Mouse (Mus musculus) limb, embryonic 15.5 days (tissue): Measurements from ENCODE around the gene Klf3. TPM values are rescaled to one million over a fixed set of nuclear protein-coding genes. Genes with fewer than 3 reads are reported as not detected.

Source experiments
- ATAC-seq: fragments of 200-750 bp; cut with Nextera tagmentation; 2 replicates; pipeline ENCODE4 v1.8.0; 2017; ENCODE audit warnings: low read depth, moderate TSS enrichment; ENCODE audit not compliant: insufficient number of reproducible peaks, low FRiP score, low TSS enrichment
- H3K27ac ChIP-seq: fragments of 300-500 bp; sonication (generic); 2 replicates; pipeline ENCODE4 v1.5.1; 2015; ENCODE audit warnings: moderate library complexity, mild to moderate bottlenecking, inconsistent platforms
- H3K27me3 ChIP-seq: fragments of 300-500 bp; sonication (generic); 2 replicates; pipeline ENCODE4 v1.6.1; 2015; ENCODE audit warnings: inconsistent platforms
- H3K36me3 ChIP-seq: fragments of 300-500 bp; sonication (generic); 2 replicates; pipeline ENCODE4 v1.6.1; 2015; ENCODE audit warnings: inconsistent platforms
- H3K4me1 ChIP-seq: fragments of 300-500 bp; sonication (generic); 2 replicates; pipeline ENCODE4 v1.6.1; 2015; ENCODE audit warnings: inconsistent platforms
- H3K4me2 ChIP-seq: fragments of 300-500 bp; sonication (generic); 2 replicates; pipeline ENCODE4 v1.6.1; 2015; ENCODE audit warnings: mild to moderate bottlenecking, inconsistent platforms
- H3K4me3 ChIP-seq: fragments of 300-500 bp; sonication (generic); 2 replicates; pipeline ENCODE4 v1.5.1; 2015; ENCODE audit warnings: mild to moderate bottlenecking, inconsistent platforms
- H3K9ac ChIP-seq: fragments of 300-500 bp; sonication (generic); 2 replicates; pipeline ENCODE4 v1.6.1; 2015; ENCODE audit warnings: inconsistent platforms
- H3K9me3 ChIP-seq: fragments of 300-500 bp; sonication (generic); 2 replicates; pipeline ENCODE4 v1.6.1; 2016; ENCODE audit warnings: inconsistent platforms
- WGBS: fragments of 180-500 bp; shearing (Covaris S2); methylation state at CpG from one replicate; pipeline ENCODE4 v1.1.7; 2015; 5-methylcytosine and 5-hydroxymethylcytosine counted together
- polyA plus RNA-seq: library from polyadenylated mRNA; unstranded; fragments of >200 nt; fragmentation: Nextera tagmentation; extraction: Ambion mirVana; gene quantifications from 2 replicates; pipeline ENCODE4 v1.2.1, GENCODE M21; 2015

The Klf3 gene
- polyA plus RNA-seq, 1 experiment from 2014 or later, result 86.7 TPM

DNA sequence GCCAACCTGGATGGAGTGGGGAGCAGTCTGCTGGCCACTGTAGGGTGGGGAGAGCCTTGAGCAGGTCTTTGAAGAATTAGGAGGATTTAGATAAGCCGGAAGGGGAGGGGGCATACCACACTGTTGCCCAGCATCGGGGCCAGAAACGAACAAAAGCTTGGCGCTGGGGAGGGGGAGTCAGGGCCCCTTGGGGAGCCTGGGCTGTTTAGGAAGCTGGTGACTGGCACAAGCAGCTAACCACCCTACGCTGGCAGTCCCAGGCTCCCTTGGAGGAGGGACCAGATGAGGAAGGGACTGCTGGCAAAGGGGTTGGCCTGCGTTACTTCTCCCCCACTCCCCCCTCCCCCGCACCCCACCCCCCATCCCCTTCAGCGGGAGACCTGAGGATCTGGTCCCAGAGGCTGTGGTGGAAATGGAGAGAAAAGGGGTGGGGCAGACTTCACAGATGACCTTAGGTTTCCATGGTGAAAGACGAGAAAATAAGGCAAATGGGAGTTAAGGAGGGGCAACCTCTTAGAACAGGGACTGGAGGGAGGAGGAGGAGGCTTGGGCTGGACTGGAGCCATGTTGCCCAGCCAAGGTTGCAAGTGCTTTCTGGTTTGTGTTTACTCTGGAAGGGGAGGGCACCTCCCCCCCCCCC lies 7.8 kb downstream of the Klf3 start:
- peaks cover 66% of the 10 kb centered on the region for H3K4me1 ChIP-seq
- H3K9me3 ChIP-seq, result no peaks in the 10 kb centered on the region
- no peaks in the 10 kb centered on the region for H3K36me3 ChIP-seq
- 16% methylated on average over 9 of the region's 9 CpGs for WGBS
- H3K27ac ChIP-seq, result peak overlapping the region; percentile 79
- 0 out of 2 replicates have a peak overlapping the region, but pooled peaks have one; percentile 9 for H3K4me3 ChIP-seq
- ATAC-seq, result peak; percentile 22
- no peak overlapping the region for H3K9ac ChIP-seq
- peak overlapping the region; percentile 33 for H3K4me2 ChIP-seq
- H3K27me3 ChIP-seq, result no peaks in the 10 kb centered on the region

- Histone ChIP-seq H3K36me3 (no peaks in the 10 kb centered on the region), H3K9me3 (no peaks in the 10 kb centered on the region), H3K27me3 (no peaks in the 10 kb centered on the region), H3K4me2 (peak overlapping the region; percentile 33), H3K27ac (peak overlapping the region; percentile 79), H3K4me1 (peaks cover 65% of the 10 kb centered on the region), H3K4me3 (peak overlapping the region; percentile 9), H3K9ac (no peak overlapping the region)
- ATAC-seq, result peak; percentile 81
- 9% methylated on average over 14 of the region's 14 CpGs for WGBS
Observed at GRCm38 (mm10) chr5:64811500-64812123, 8.4 kb downstream of the Klf3 start.

DNA sequence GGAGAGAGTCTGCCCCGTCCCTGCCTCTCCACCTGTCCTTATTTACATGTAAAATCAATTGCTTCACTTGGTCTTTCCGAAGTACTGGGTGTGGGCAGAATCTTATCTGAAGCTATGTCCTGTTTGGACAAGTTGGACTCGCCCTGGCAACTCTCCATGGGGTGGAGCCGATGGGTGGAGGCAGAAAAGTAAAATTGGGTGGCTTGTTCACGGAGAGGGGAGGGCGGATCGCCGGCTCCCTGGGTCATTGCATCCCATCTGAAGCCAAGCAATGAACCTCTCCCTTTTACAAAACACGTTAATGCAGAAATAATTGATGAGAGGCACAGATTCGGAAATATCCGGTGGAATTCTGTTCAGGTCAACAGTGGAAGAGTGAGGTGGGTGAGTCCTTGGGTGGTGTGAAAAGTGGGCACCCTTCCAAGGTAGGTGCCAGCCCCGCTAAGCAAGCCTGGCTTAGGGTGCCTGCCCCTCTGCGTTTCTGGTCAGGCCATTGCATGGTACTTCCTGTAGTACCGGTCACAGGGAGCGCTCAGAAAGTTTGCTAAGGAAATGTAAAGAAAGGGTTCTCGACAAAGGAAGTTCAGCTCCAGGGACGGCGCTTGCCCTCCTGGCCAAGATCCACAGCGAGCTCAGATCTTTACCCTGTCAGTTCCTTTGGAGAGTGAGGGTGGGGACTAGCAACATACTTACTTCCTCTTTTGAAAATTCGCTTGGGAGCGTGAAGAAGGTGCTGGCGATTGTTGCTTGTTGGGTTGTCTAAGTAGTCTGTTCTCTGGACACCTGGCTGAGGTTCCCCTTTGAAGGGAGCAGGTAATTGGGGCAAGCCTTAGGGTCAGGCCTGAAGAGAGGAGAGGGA lies 9.2 kb downstream of the Klf3 start:
- ATAC-seq, result no peak
- Histone ChIP-seq H3K4me2 (peak overlapping the region; percentile 33), H3K4me1 (peaks cover 71% of the 10 kb centered on the region), H3K27ac (peak overlapping the region; percentile 79), H3K36me3 (no peaks in the 10 kb centered on the region), H3K9me3 (no peaks in the 10 kb centered on the region), H3K4me3 (peak overlapping the region; percentile 9), H3K9ac (no peak overlapping the region), H3K27me3 (no peaks in the 10 kb centered on the region)
- 18% methylated on average over 22 of the region's 22 CpGs for WGBS

DNA sequence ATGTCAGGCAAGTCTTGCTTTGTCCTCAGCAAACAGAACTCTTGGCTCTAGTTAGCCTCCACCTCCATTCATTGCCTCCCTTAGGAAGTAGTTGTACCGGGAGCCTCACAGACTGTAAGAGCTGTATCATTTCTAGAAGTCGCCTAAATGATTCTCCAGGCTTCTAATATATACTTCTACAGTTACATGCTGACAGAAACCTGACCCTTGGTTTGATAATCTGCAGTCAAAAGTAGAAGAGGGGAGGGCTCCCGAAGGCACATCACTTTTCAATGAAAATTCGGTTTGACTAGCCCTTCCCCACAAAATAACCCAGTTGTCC lies 9.8 kb downstream of the Klf3 start:
- WGBS, result 19% methylated on average over 4 of the region's 4 CpGs

GRCm38 (mm10) chr5:64813361-64813760 lies 10.2 kb downstream of the Klf3 start:
- WGBS, result 9% methylated on average over 9 of the region's 9 CpGs
- no peak for ATAC-seq
- H3K9ac ChIP-seq, result no peak overlapping the region
- H3K27ac ChIP-seq, result peak overlapping the region; percentile 79
- H3K36me3 ChIP-seq, result peaks cover 5% of the 10 kb centered on the region
- H3K4me1 ChIP-seq, result peaks cover 70% of the 10 kb centered on the region
- no peaks in the 10 kb centered on the region for H3K27me3 ChIP-seq
- no peaks in the 10 kb centered on the region for H3K9me3 ChIP-seq
- 0 out of 2 replicates have a peak overlapping the region, but pooled peaks have one; percentile 2 for H3K4me3 ChIP-seq
- H3K4me2 ChIP-seq, result peak overlapping the region; percentile 33; the same call in 1 of the 2 replicates

More for the DNA sequence above, 9.8 kb downstream of the Klf3 start:
- Histone ChIP-seq H3K9me3 (no peaks in the 10 kb centered on the region), H3K4me2 (peak overlapping the region; percentile 33), H3K4me3 (peak overlapping the region; percentile 9; the same call in 1 of the 2 replicates), H3K9ac (no peak overlapping the region), H3K4me1 (peaks cover 73% of the 10 kb centered on the region), H3K27ac (peak overlapping the region; percentile 79), H3K27me3 (no peaks in the 10 kb centered on the region), H3K36me3 (peaks cover under 1% of the 10 kb centered on the region; the same call in 1 of the 2 replicates)
- ATAC-seq, result no peak

DNA sequence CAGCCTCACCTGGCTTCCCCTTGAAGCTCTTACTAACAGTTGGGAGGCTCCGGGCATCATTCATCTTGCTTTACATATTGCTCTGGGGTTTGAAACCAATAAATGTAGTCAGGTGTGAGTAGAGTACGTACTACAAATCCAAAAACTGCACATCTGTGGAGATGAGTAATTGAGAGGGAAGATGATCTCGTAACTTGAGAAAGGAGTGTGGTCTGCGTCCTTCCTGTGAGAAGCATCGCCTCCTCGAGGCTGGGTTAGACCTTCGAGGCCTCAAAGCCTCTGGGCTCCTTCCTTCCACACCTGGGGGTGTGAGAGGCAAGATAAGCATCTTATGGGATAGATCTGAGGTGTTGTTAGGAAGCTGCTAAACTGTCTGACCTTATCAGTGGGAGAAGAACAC lies 11.2 kb downstream of the Klf3 start:
- WGBS, result 75% methylated on average over 7 of the region's 7 CpGs
- Histone ChIP-seq H3K4me1 (peaks cover 64% of the 10 kb centered on the region), H3K9ac (no peak overlapping the region), H3K4me3 (no peak overlapping the region), H3K27ac (no peak overlapping the region), H3K4me2 (no peak overlapping the region), H3K36me3 (peaks cover 10% of the 10 kb centered on the region), H3K9me3 (no peaks in the 10 kb centered on the region), H3K27me3 (no peaks in the 10 kb centered on the region)
- no peak for ATAC-seq

GRCm38 (mm10) chr5:64815631-64816030 lies 12.4 kb downstream of the Klf3 start:
- H3K9ac ChIP-seq, result no peak overlapping the region
- H3K4me2 ChIP-seq, result no peak overlapping the region
- H3K9me3 ChIP-seq, result no peaks in the 10 kb centered on the region
- no peak for ATAC-seq
- no peaks in the 10 kb centered on the region for H3K27me3 ChIP-seq
- peaks cover 51% of the 10 kb centered on the region for H3K4me1 ChIP-seq
- H3K4me3 ChIP-seq, result no peak overlapping the region
- peaks cover 19% of the 10 kb centered on the region for H3K36me3 ChIP-seq
- no peak overlapping the region for H3K27ac ChIP-seq
- WGBS, result 90% methylated on average over 8 of the region's 8 CpGs

- Histone ChIP-seq H3K9me3 (no peaks in the 10 kb centered on the region), H3K9ac (no peak overlapping the region), H3K27ac (0 out of 2 replicates have a peak overlapping the region, but pooled peaks have one; percentile 35), H3K4me2 (no peak overlapping the region), H3K4me1 (peaks cover 43% of the 10 kb centered on the region), H3K4me3 (no peak overlapping the region), H3K27me3 (no peaks in the 10 kb centered on the region), H3K36me3 (peaks cover 25% of the 10 kb centered on the region)
- no peak for ATAC-seq
- 53% methylated on average over 15 of the region's 15 CpGs for WGBS
Observed at GRCm38 (mm10) chr5:64816290-64816973, 13.2 kb downstream of the Klf3 start.

GRCm38 (mm10) chr5:64816974-64817296 lies 13.7 kb downstream of the Klf3 start:
- H3K4me2 ChIP-seq, result no peak overlapping the region
- H3K36me3 ChIP-seq, result peaks cover 30% of the 10 kb centered on the region
- H3K27ac ChIP-seq, result peak overlapping the region; percentile 35; the same call in 1 of the 2 replicates
- no peak overlapping the region for H3K4me3 ChIP-seq
- peaks cover 38% of the 10 kb centered on the region for H3K4me1 ChIP-seq
- no peak overlapping the region for H3K9ac ChIP-seq
- H3K27me3 ChIP-seq, result no peaks in the 10 kb centered on the region
- no peaks in the 10 kb centered on the region for H3K9me3 ChIP-seq
- 57% methylated on average over 8 of the region's 8 CpGs for WGBS
- ATAC-seq, result no peak

DNA sequence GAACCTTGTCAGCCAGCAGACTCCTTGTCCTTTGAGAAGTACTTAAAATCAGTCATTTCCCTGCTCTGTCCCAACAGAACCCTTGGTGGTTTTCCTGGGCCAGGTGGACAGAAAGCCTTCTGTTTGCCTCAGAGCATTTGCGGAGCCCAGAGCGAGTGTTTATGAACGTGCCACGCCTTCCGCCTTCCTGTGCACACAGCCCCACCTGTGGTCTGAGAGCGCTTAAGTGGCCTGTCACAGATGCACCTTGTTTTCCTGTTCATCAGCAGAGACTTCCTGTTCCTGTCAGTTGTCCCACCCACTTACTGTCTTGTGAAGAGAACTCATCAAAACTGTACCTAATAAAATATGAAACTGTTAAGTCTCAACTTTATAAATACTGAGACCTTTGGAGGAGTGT lies 16.2 kb downstream of the Klf3 start:
- Histone ChIP-seq H3K27ac (no peak overlapping the region), H3K36me3 (peaks cover 54% of the 10 kb centered on the region), H3K4me3 (no peak overlapping the region), H3K9ac (no peak overlapping the region), H3K9me3 (no peaks in the 10 kb centered on the region), H3K4me1 (peaks cover 19% of the 10 kb centered on the region; the same call in 1 of the 2 replicates), H3K4me2 (no peak overlapping the region), H3K27me3 (no peaks in the 10 kb centered on the region)
- ATAC-seq, result no peak
- WGBS, result 62% methylated on average over 6 of the region's 6 CpGs

DNA sequence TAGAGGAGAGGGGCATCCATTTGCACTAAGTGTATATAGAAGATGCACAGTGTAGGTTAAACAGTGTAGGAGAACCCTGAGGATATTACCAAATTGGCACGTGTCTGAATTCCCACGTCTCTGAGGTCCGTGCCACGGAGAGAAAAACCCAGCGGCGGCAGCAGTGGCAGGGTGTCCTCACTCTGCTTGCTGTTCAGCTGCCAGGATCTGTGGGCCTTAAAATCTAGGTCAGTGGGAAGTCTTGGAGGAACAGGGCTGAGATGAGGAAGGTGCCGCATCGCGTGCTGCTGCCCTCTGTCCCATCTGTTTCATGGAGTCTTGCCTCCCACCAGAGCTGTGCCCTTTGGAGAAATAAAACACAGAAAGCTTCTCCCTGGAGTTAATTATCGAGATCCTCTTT lies 16.9 kb downstream of the Klf3 start:
- peaks cover 60% of the 10 kb centered on the region for H3K36me3 ChIP-seq
- H3K4me3 ChIP-seq, result no peak overlapping the region
- H3K27me3 ChIP-seq, result no peaks in the 10 kb centered on the region
- no peaks in the 10 kb centered on the region for H3K9me3 ChIP-seq
- no peak overlapping the region for H3K9ac ChIP-seq
- H3K27ac ChIP-seq, result no peak overlapping the region
- H3K4me1 ChIP-seq, result peaks cover 19% of the 10 kb centered on the region; the same call in 1 of the 2 replicates
- 85% methylated on average over 10 of the region's 10 CpGs for WGBS
- H3K4me2 ChIP-seq, result no peak overlapping the region
- no peak for ATAC-seq
